Mouse (Mus musculus): ENCODE data around the gene Ngrn.

Ngrn gene

GRCm38 (mm10) chr7:80260625-80261371, at the start of gene Ngrn:
Gene Ngrn (plus strand): TSS chr7:80261215.
- peak; percentile 93 for DNase-seq (ENCODE audit: low read depth, low spot score)

DNA sequence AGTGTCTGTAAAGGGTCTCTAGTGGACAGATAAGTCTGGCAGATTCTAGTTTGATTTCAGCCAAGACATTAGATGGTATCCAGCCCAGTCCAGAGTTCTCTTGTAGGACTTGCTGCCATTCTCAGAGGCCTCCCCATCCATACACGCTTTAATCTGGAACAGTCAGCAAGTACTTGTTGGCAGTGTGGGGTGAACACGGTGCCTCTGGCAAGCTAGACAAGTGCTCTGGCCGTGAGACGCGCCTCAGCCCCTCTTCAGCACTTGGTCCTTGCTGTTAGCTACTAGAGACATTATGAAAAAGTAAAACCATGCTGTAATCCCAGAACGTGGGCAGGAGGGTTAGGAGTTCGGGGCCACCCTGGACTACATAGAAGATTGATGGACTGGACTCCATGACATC, 47.4 kb upstream of the Ngrn start:
- DNase-seq (ENCODE audit: low read depth, low spot score), result no peak

DNA sequence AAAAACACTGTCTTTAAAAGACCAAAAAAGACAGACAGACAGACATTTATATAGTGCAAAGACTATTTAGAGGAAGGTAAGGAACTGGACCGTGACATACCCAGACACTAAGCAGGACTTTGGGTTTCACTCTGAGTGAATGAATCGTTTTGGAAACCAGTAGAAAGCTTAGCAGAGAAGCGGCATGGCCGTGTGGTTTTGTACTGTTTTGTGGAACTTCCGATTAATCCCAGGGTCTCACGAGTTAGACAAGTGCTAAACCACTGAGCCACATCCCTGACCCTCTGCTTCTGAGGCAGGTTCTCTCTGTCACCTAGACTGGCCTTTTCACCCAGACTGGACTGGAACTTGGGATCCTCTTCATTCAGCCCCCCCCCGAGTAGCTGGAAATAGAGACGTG, 46.6 kb upstream of the Ngrn start:
- no peak for DNase-seq (ENCODE audit: low read depth, low spot score)

- peak; percentile 90 for DNase-seq (ENCODE audit: low read depth, low spot score)
Measured at GRCm38 (mm10) chr7:80215398-80215797, 45.6 kb upstream of the Ngrn start.

DNA sequence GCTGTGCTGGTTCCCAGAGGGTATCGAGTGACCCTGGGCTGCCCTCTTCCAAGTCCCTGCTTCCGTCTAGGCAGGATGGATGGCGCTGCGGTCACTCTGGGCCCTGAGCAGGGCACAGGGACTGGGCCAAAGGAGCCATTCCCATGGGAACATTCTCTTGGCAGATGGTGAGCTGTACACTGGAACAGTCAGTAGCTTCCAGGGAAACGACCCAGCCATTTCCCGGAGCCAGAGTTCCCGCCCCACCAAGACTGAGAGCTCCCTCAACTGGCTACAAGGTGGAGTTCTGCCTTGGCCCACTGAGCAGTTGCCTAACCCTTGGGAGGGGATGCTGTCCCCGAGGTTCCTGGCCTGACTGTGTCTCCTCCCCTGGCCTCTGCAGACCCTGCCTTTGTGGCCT, 44.4 kb upstream of the Ngrn start:
- DNase-seq (ENCODE audit: low read depth, low spot score), result peak; percentile 35

- no peak for DNase-seq (ENCODE audit: low read depth, low spot score)
Measured at GRCm38 (mm10) chr7:80218666-80219065, 42.3 kb upstream of the Ngrn start.

- DNase-seq (ENCODE audit: low read depth, low spot score), result no peak
Measured at GRCm38 (mm10) chr7:80220237-80220797, 40.7 kb upstream of the Ngrn start.

GRCm38 (mm10) chr7:80221179-80221750, 39.8 kb upstream of the Ngrn start:
- DNase-seq (ENCODE audit: low read depth, low spot score), result peak; percentile 71

- no peak for DNase-seq (ENCODE audit: low read depth, low spot score)
Measured at GRCm38 (mm10) chr7:80227065-80227464, 34.0 kb upstream of the Ngrn start.

GRCm38 (mm10) chr7:80230196-80230595, 30.8 kb upstream of the Ngrn start:
- no peak for DNase-seq (ENCODE audit: low read depth, low spot score)

DNA sequence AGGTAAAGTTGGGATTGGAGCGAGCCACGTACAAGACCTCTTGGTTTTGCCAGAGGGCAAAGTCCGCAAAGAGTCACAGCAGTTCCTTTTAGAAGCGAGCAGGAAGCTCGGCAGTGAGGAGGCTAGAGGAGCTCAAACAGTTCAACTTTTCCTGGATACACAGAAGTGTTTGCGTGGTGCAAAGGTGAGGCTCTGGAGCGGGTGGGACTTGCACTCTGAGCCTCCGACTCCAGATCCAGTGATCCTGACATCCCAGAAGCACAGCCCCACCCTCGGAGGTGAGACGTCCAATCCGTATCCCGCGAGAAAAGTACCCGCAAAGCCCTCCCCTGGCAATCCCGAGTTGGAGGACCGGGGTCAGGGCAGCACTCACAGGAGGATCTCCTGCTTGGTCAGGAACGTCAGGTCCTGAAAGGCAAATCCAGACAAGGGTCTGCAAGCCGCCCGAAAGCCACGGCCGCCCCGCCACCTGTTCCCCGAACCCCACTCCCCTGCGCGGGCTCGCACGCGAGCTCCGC, 29.0 kb upstream of the Ngrn start:
- peak; percentile 85 for DNase-seq (ENCODE audit: low read depth, low spot score)

DNA sequence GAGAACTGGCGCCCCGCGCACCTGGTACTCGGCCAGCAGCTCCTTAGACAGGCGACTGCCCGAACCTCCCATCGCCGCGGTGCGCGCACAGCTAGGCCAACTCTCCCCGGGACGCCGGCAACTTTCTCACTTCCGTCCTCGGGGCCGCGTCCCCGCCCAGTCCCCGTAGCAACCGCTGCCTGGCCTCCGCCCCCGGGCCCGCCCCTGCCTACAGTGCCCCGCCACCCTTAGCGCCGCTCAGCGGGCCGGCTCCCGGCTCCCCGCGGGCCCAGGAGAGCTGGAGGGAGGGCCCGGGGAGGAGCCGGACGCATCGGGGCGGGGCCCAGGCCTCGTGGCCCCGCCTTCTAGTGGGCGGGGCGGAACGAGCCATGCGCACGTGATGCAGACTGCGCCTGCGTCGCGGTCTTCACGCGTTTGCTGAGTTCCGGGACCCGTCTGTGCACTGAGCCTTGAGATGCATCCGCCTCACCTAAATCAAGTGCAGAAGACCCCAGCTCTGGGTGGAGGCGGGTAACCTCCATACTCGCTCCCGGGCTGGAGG, 28.5 kb upstream of the Ngrn start, which contains the start of the genes Cib1 and Gdpgp1:
Gene Cib1 (minus strand): TSS at position 325 of the 541 bp plus-strand sequence.
Gene Gdpgp1 (plus strand): TSS at position 377 of the 541 bp plus-strand sequence.
- peak; percentile 99 for DNase-seq (ENCODE audit: low read depth, low spot score)

DNA sequence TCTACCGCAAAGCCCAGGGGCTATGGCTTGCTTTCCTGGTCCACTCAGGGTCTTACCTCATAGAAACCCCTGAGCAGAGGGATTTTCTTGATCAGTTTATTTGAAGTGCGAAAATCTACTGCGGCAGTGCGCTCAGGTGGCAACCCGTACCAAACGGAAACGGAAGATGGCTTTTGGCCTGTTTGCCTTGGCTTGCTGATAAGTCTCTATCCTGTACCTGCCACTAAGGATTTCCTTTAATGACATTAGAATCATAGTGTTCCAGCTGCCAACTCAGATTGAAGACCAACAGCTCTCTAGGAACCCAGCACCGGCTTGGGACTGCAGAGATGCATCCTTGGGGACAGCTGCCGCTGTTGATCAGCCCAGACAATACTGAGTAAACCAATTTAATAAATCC, 27.2 kb upstream of the Ngrn start:
- DNase-seq (ENCODE audit: low read depth, low spot score), result no peak

- peak; percentile 80 for DNase-seq (ENCODE audit: low read depth, low spot score)
Measured at GRCm38 (mm10) chr7:80238542-80238941, 22.5 kb upstream of the Ngrn start.

- DNase-seq (ENCODE audit: low read depth, low spot score), result no peak
Measured at GRCm38 (mm10) chr7:80241661-80242060, 19.4 kb upstream of the Ngrn start.

DNA sequence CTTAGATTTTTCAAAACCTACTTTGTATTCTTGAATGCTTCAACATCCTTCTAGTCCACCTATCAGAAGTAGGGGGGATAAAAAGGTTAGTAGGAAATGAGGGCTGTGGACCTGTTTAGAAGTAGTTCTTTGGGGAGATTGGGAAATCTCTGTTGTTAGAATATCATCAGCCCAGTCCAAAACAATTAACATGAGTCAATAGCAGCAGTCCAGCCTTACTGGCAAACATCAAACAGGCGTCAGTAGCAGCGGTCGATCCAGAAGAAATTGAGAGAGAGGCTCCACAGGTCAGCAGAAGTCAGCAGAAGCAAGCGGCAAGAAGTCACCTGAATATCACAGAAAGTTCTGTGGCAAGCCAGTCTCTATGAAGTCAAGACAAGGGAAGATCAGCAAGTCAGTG, 16.2 kb upstream of the Ngrn start:
- DNase-seq (ENCODE audit: low read depth, low spot score), result no peak

DNA sequence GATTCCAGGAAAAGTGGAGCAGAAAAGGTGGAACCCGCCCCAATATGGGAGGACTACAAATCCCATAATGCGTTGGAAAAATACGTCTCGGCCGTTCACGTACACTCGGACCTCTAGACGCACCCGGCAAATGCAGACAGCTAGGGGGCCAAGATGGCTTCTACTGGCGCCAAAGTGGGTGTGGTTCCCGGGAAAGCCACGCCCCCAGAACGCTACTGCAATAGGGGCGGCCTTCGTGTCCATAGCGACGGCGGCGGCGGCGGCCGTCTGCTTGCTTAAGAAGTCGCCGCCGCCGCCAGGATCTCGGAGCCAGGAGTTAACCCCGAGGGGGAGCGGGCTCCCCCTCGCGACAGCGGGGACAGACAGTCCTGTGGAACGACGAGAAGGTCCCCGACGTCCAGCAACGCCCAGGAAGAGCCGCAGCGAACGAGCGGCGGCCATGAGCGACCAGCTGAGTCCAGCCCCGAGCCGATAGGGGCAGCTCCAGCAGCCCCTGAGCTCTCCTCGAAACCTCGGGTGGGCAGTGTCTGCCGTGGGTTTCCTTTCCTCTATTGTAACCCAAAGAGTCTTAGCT, 14.8 kb upstream of the Ngrn start, which contains the start of gene Ttll13:
Gene Ttll13 (plus strand): TSS at position 229 of the 574 bp plus-strand sequence.
- peak; percentile 100 for DNase-seq (ENCODE audit: low read depth, low spot score)

DNA sequence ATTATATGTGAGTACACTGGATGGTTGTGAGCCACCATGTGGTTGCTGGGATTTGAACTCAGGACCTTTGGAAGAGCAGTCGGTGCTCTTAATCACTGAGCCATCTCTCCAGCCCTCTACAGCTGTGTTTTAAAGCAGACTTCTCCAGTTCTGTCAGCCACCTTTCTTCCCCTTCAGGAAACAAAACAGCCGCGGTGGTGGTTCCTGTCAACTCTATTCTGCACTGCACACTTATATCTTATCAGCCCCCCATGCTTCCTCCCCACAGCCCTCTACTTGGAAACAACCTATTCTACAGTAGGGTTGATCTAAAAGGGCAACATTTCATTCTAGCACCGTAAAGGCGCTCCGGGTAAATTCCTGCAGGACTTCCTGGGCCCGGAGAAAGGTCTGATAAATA, 14.2 kb upstream of the Ngrn start:
- DNase-seq (ENCODE audit: low read depth, low spot score), result no peak

- no peak for DNase-seq (ENCODE audit: low read depth, low spot score)
Measured at GRCm38 (mm10) chr7:80252437-80252836, 8.6 kb upstream of the Ngrn start.

- no peak for DNase-seq (ENCODE audit: low read depth, low spot score)
Measured at GRCm38 (mm10) chr7:80252886-80253285, 8.1 kb upstream of the Ngrn start.

GRCm38 (mm10) chr7:80255981-80256380, 5.0 kb upstream of the Ngrn start:
- no peak for DNase-seq (ENCODE audit: low read depth, low spot score)

- no peak for DNase-seq (ENCODE audit: low read depth, low spot score)
Measured at GRCm38 (mm10) chr7:80257706-80258105, 3.3 kb upstream of the Ngrn start.

Measured in ZHBTc4 (cell line).